Mouse (Mus musculus) testis, adult 10 weeks (tissue): Measurements from ENCODE around the gene Cluap1. TPM values are rescaled to one million over a fixed set of nuclear protein-coding genes. Genes with fewer than 3 reads are reported as not detected.

Experiments
- polyA plus RNA-seq: library from polyadenylated mRNA; stranded (reverse); fragments of 350-450 nt; fragmentation: Illumina TruSeq; extraction: RNeasy Lipid Tissue Mini Kit (QIAGEN cat#74804); gene quantifications from one replicate; pipeline ENCODE4 v1.2.3, GENCODE M21; 2014; ENCODE audit warnings: low read depth, low replicate concordance

Gene Cluap1
- polyA plus RNA-seq, result 106 TPM

DNA sequence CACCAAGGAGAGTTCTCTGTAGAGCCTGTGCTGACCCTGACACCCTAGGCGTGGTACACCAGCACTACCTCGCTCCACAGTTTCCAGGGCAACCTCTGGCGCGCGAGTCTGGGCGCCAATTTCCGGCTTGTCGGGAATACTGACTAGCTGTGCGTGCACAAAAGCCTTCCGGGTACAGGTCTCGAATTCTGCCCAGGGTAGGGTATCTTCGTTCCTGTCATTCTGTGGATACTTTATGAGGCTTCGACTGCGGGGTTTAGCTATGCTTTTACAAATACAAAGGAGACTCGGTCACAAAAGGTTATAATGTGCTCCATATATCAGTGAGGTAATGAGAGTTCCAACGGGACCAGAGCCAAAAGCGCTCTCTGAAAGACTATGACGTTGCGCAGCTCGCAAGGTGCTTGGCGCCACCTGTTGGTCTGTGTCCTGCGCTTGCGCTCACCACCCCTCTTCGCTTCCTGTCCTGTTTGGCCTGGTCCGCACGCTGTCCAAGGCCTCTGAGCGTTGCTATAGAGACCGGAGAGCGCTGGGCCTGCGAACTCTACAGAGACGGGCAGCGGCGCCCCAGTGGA lies at the start of gene Cluap1, which contains the start of gene 1700037C18Rik:
Gene Cluap1, plus strand, starts transcription at position 265 of the 575 bp plus-strand sequence.
Gene 1700037C18Rik, minus strand, starts transcription at position 153 of the 575 bp plus-strand sequence.

DNA sequence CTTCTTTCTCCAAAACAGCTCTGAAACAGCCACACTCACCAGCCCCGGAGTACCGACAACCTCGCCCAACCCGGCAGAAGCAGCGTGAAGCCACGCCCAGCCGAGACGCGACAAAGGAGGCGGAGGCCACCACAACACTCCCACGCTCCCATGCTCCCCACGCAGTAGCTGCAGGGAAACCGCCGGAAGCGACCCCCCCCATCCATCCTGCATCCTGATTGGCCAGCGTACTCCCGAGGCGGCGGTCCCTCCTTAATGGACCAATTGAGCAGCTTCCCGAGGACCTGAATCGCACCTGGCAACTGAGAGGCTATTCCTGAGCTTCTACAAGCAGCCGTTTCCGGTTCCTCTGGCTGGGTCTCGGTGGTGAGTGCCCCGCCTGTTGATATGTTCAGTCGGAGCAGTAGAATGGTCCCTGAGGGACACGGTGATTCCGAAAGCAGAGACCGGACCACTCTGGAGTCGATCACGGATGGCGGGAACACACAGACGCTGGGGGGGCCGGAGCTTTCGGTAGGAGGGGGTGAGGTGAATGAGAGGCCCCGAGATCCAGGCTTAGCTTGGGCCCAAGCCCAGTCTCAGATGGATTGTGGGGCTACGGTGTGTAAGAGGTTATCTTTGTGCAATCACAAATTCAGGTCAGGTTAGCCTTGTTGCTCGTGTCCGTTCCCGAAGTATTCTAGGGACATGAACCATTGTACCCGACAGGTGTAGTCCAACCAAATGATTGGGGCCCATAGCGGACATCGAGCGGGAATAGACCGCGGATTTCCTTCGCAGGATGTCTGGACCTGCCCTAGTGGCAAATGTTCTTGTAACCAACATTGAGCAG lies 36.2 kb upstream of the Cluap1 start, which contains the start of gene Naa60:
Gene Naa60, plus strand, starts transcription at position 160 of the 832 bp plus-strand sequence.

DNA sequence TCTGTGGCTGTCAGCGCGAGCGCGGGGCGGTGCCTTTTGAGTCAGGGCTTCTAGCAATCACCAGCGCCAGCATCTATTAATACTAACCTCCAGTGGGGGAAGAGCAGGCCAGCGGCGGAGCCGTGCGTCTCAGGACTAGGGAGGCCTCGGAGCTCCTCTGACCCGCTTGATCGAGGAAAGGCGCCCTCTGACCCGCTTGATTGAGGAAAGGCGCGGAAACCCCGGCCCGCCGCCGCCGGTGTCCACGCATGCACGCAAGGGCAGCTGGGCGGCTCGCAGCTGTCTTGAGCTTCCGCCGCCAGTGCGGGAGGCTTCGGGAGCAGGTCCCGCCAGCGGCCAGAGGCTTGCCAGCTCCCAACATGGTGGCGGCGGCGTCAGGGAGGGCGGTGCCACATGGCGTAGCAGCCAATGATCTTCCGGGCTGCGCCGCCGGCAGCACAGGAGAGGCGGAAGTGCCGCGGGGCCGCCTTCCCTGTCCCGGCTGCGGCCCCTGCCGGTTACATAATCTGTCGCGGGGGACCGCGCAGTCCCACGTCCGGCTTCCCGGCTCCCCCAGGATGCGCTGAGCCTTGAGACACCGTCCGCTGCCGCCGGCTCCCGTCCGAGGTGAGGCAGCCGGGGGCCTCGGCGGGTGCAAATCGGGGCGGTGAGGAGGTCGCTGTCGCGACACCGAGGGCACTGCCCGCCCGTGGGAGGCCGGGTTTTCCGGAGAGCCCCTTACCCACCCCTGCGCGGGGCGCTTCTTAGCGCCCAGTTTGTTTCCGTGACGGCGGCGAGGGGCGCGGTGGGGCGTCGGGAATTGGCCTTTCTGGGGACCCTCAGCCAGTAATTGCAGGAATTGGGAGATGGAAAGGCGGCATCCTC lies 24.2 kb upstream of the Cluap1 start, which contains the start of the genes Zfp597 and Gm20695:
Gene Zfp597, minus strand, starts transcription at position 361 of the 864 bp plus-strand sequence.
Gene Gm20695, plus strand, starts transcription at position 448 of the 864 bp plus-strand sequence.

DNA sequence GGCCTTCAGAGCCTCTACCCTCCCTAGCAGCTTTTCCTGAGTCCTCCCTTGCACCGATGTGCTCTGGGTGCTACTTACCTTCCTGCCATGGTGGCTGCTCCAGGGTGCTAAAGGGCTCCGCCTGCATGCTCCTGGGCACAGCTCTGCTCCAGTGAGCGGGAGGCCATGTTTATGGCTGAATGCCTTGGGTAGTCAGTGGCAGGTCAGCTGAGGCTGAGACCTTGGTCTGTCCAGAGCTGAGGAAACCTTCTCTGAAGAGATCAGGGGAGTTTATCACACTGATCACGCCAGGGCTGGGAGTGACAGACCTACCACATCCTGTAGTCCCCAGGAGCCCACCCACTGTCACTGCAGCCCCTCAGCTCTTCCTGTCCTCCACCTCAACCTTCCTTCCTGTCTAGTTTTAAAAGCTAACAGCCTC lies 67.7 kb downstream of the Cluap1 start, which contains the start of gene Nlrc3:
Gene Nlrc3, minus strand, starts transcription at position 382 of the 421 bp plus-strand sequence.

Other genes starting within 250 kb of the Cluap1 start
- not detected for gene Mefv, start 190.7 kb upstream of the Cluap1 start, polyA plus RNA-seq
- gene Zfp263, start 164.7 kb upstream of the Cluap1 start, polyA plus RNA-seq, result 48.4 TPM
- gene Olfr15, start 77.9 kb upstream of the Cluap1 start, polyA plus RNA-seq, result not detected
- gene Zfp174, start 61.5 kb upstream of the Cluap1 start, polyA plus RNA-seq, result 3.1 TPM
- 169 TPM for gene Naa60, start 36.4 kb upstream of the Cluap1 start, polyA plus RNA-seq
- 108 TPM for gene Zfp597, start 24.2 kb upstream of the Cluap1 start, polyA plus RNA-seq
- 0.74 TPM for gene Gm20695, start 24.2 kb upstream of the Cluap1 start, polyA plus RNA-seq
- 25.3 TPM for gene 1700037C18Rik, start 112 bp upstream of the Cluap1 start, polyA plus RNA-seq
- gene Nlrc3, start 67.8 kb downstream of the Cluap1 start, polyA plus RNA-seq, result 0.24 TPM
- gene Slx4, start 95.0 kb downstream of the Cluap1 start, polyA plus RNA-seq, result 111 TPM
- gene Dnase1, start 128.1 kb downstream of the Cluap1 start, polyA plus RNA-seq, result not detected
- gene Trap1, start 169.0 kb downstream of the Cluap1 start, polyA plus RNA-seq, result 47.0 TPM